Mouse (Mus musculus): ENCODE results near the gene 1300017J02Rik.

1300017J02Rik gene

GRCm38 (mm10) chr9:103212654-103213420, 92.0 kb downstream of the 1300017J02Rik start:
- peak; percentile 24 for DNase-seq

- DNase-seq, result no peak
Observed at GRCm38 (mm10) chr9:103208802-103209423, 96.0 kb downstream of the 1300017J02Rik start.

GRCm38 (mm10) chr9:103207846-103208245, 97.0 kb downstream of the 1300017J02Rik start:
- peak; percentile 85 for DNase-seq

- DNase-seq, result no peak
Observed at GRCm38 (mm10) chr9:103205786-103206185, 99.1 kb downstream of the 1300017J02Rik start.

- DNase-seq, result peak; percentile 96
Observed at GRCm38 (mm10) chr9:103201561-103202260, 103.2 kb downstream of the 1300017J02Rik start, which contains the start of gene Srprb. TSS of gene Srprb (minus strand) at chr9:103202137.

All from lung, postnatal 10 days (tissue).